Mouse (Mus musculus) testis, adult 2 months (tissue): ENCODE results near the gene Itprid2. TPM values are rescaled to one million over a fixed set of nuclear protein-coding genes. Genes with fewer than 3 reads are reported as not detected.

Source experiments
- H3K27ac ChIP-seq: fragments of 200-500 bp; 2 replicates; pipeline ENCODE4 v1.5.1; 2012; ENCODE audit warnings: low read depth, low read length; ENCODE audit not compliant: control insufficient read depth, insufficient read depth
- H3K27me3 ChIP-seq: fragments of 200-500 bp; 2 replicates; pipeline ENCODE4 v1.6.1; 2012; ENCODE audit warnings: mild to moderate bottlenecking, low read length, moderate library complexity; ENCODE audit not compliant: control insufficient read depth, insufficient read depth
- H3K36me3 ChIP-seq: fragments of 200-500 bp; 2 replicates; pipeline ENCODE4 v1.6.1; 2012; ENCODE audit warnings: mild to moderate bottlenecking, low read length; ENCODE audit not compliant: control insufficient read depth, insufficient read depth
- H3K4me1 ChIP-seq: fragments of 200-500 bp; 2 replicates; pipeline ENCODE4 v1.6.1; 2012; ENCODE audit warnings: low read length; ENCODE audit not compliant: control insufficient read depth, insufficient read depth
- H3K4me3 ChIP-seq: fragments of 200-500 bp; 2 replicates; pipeline ENCODE4 v1.5.1; 2012; ENCODE audit warnings: low read depth, mild to moderate bottlenecking, low read length, moderate library complexity, mixed read lengths; ENCODE audit not compliant: control insufficient read depth
- CTCF ChIP-seq: fragments of 200-500 bp; IDR thresholded peaks from 2 replicates; pipeline ENCODE4 v1.5.1; 2012; ENCODE audit warnings: low read depth, mild to moderate bottlenecking, inconsistent platforms, low read length, moderate library complexity; ENCODE audit not compliant: control insufficient read depth, insufficient read depth, insufficient replicate concordance
- POLR2A ChIP-seq: fragments of 200-500 bp; IDR thresholded peaks from 2 replicates; pipeline ENCODE4 v1.6.1; 2012; ENCODE audit warnings: low read depth, mild to moderate bottlenecking, inconsistent platforms, low read length, moderate library complexity; ENCODE audit not compliant: control insufficient read depth
- polyA plus RNA-seq: library from polyadenylated mRNA; depleted of rRNA; stranded (reverse); fragments of >200 nt; gene quantifications from 2 replicates; pipeline ENCODE4 v1.2.3, GENCODE M21; 2012

Gene Itprid2
- polyA plus RNA-seq, 1 experiment, result 3.4 TPM

- H3K27ac ChIP-seq, result no peak overlapping the region
- no peaks in the 10 kb centered on the region for H3K4me1 ChIP-seq
- H3K27me3 ChIP-seq, result no peaks in the 10 kb centered on the region
- H3K4me3 ChIP-seq, result no peak overlapping the region
- TF ChIP-seq CTCF (no peak), POLR2A (no peak)
- H3K36me3 ChIP-seq, result no peaks in the 10 kb centered on the region
Measured at GRCm38 (mm10) chr2:79630231-79630630, 4.9 kb upstream of the Itprid2 start.

- TF ChIP-seq POLR2A (no peak), CTCF (no peak)
- Histone ChIP-seq H3K36me3 (no peaks in the 10 kb centered on the region), H3K27me3 (no peaks in the 10 kb centered on the region), H3K4me1 (no peaks in the 10 kb centered on the region; the same call in none of the 2 replicates), H3K4me3 (peak overlapping the region; percentile 83), H3K27ac (peak overlapping the region; percentile 50)
Measured at GRCm38 (mm10) chr2:79635426-79636291, 507 bp downstream of the Itprid2 start.

DNA sequence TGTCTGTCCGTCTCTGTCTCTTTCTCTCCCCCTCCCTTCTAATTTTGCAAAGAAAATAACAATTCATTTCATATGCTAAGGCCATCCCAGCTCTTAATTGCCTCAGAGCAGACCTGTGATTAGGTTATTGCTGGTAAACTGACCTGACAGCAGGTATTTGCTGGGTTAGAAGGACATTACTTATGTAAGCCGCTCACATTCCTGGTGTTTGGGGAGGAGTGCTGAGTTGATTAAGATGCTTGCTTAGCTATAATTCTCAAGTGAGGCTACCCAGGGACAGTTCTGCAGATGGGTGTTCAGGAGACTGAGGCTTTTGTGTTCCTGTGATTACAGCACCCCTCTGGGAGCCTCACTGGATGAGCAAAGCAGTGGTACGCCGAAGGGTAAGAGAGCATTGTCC lies 3.8 kb downstream of the Itprid2 start:
- H3K4me3 ChIP-seq, result no peak overlapping the region
- H3K4me1 ChIP-seq, result no peaks in the 10 kb centered on the region; the same call in none of the 2 replicates
- H3K27ac ChIP-seq, result no peak overlapping the region
- H3K36me3 ChIP-seq, result no peaks in the 10 kb centered on the region; the same call in 1 of the 2 replicates
- no peak for TF ChIP-seq CTCF
- TF ChIP-seq POLR2A, result no peak
- H3K27me3 ChIP-seq, result no peaks in the 10 kb centered on the region

GRCm38 (mm10) chr2:79646237-79646688 lies 11.1 kb downstream of the Itprid2 start:
- Histone ChIP-seq H3K27me3 (no peaks in the 10 kb centered on the region), H3K4me1 (no peaks in the 10 kb centered on the region), H3K27ac (no peak overlapping the region), H3K4me3 (no peak overlapping the region), H3K36me3 (peaks cover 2% of the 10 kb centered on the region)
- TF ChIP-seq CTCF (no peak), POLR2A (no peak)

GRCm38 (mm10) chr2:79647094-79647493 lies 11.9 kb downstream of the Itprid2 start:
- TF ChIP-seq POLR2A (no peak), CTCF (no peak)

GRCm38 (mm10) chr2:79647728-79648127 lies 12.6 kb downstream of the Itprid2 start:
- TF ChIP-seq CTCF, result no peak
- no peak for TF ChIP-seq POLR2A
- Histone ChIP-seq H3K4me3 (no peak overlapping the region), H3K4me1 (no peaks in the 10 kb centered on the region), H3K27ac (no peak overlapping the region), H3K27me3 (no peaks in the 10 kb centered on the region), H3K36me3 (peaks cover 2% of the 10 kb centered on the region)

More at GRCm38 (mm10) chr2:79647094-79647493, 11.9 kb downstream of the Itprid2 start:
- H3K4me3 ChIP-seq, result no peak overlapping the region
- H3K27ac ChIP-seq, result no peak overlapping the region
- no peaks in the 10 kb centered on the region for H3K27me3 ChIP-seq
- no peaks in the 10 kb centered on the region for H3K4me1 ChIP-seq
- peaks cover 2% of the 10 kb centered on the region for H3K36me3 ChIP-seq

DNA sequence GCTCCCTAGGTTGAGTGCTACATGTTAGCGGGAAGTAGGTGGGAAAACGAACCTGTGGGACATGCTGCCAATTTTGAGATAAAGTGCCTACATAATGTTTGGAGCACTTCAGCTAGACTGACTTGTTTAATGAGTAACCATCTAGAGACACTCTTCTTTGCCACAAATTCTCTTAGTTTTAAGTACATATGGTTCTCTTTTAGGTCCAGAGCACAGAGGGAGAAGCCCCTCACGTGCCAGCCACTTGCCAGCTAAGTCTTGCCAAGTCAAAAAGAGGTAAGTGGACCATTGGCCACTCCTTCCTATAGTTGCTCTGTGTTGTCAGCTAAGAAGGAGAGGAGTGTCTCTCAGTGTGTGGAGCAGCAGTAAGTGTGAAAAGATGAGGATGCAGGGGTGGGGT lies 16.0 kb downstream of the Itprid2 start:
- H3K36me3 ChIP-seq, result no peaks in the 10 kb centered on the region
- no peak for TF ChIP-seq CTCF
- TF ChIP-seq POLR2A, result no peak
- no peaks in the 10 kb centered on the region for H3K27me3 ChIP-seq
- H3K4me3 ChIP-seq, result no peak overlapping the region
- H3K4me1 ChIP-seq, result no peaks in the 10 kb centered on the region
- no peak overlapping the region for H3K27ac ChIP-seq
